Mouse (Mus musculus) intestine, embryonic 14.5 days (tissue): Measurements from ENCODE around the gene Ak9. TPM values are rescaled to one million over a fixed set of nuclear protein-coding genes. Genes with fewer than 3 reads are reported as not detected.
A peak's percentile ranks its signal among the peaks of the same experiment; 100 is the strongest.

Experiments used
- ATAC-seq: fragments of 200-750 bp; cut with Nextera tagmentation; replicated peaks from 2 replicates; pipeline ENCODE4 v1.8.0; 2017; ENCODE audit warnings: low read depth, moderate number of reproducible peaks, moderate TSS enrichment, moderate library complexity; ENCODE audit not compliant: low FRiP score, low TSS enrichment
- DNase-seq: peaks from one replicate; pipeline ENCODE4 v3.0.0-alpha.2; 2018; ENCODE audit warnings: low spot score
- H3K27ac ChIP-seq: fragments of 300-500 bp; sonication (generic); 2 replicates; pipeline ENCODE4 v1.5.1; 2014; ENCODE audit warnings: low read depth, mild to moderate bottlenecking, control low read depth
- H3K27me3 ChIP-seq: fragments of 300-500 bp; sonication (generic); replicated peaks from 2 replicates; pipeline ENCODE4 v1.6.1; 2014; ENCODE audit warnings: low read length, control low read depth; ENCODE audit not compliant: control insufficient read depth, insufficient read depth
- H3K36me3 ChIP-seq: fragments of 300-500 bp; sonication (generic); 2 replicates; pipeline ENCODE4 v1.6.1; 2014; ENCODE audit warnings: low read length, control low read depth; ENCODE audit not compliant: control insufficient read depth, insufficient read depth
- H3K4me1 ChIP-seq: fragments of 300-500 bp; sonication (generic); replicated peaks from 2 replicates; pipeline ENCODE4 v1.6.1; 2014; ENCODE audit warnings: low read length, control low read depth, mixed read lengths; ENCODE audit not compliant: control insufficient read depth, insufficient read depth
- H3K4me2 ChIP-seq: fragments of 300-500 bp; sonication (generic); 2 replicates; pipeline ENCODE4 v1.6.1; 2014; ENCODE audit warnings: low read length
- H3K4me3 ChIP-seq: fragments of 300-500 bp; sonication (generic); 2 replicates; pipeline ENCODE4 v1.5.1; 2014; ENCODE audit warnings: low read depth, low read length, control low read depth, mixed read lengths
- H3K9ac ChIP-seq: fragments of 300-500 bp; sonication (generic); 2 replicates; pipeline ENCODE4 v1.6.1; 2014; ENCODE audit warnings: mild to moderate bottlenecking, low read length
- H3K9me3 ChIP-seq: fragments of 300-500 bp; sonication (generic); 2 replicates; pipeline ENCODE4 v1.6.1; 2016; ENCODE audit warnings: low read length, control low read depth; ENCODE audit not compliant: control insufficient read depth
- WGBS: fragments of 180-500 bp; shearing (Covaris S2); extraction: QIAGEN DNeasy Blood & Tissue Kit; methylation state at CpG from one replicate; pipeline ENCODE4 v1.1.7; 2014; 5-methylcytosine and 5-hydroxymethylcytosine counted together
- polyA plus RNA-seq: library from polyadenylated mRNA; unstranded; fragments of >200 nt; fragmentation: Nextera tagmentation; extraction: Ambion mirVana; gene quantifications from 2 replicates; pipeline ENCODE4 v1.2.1, GENCODE M21; 2014

Gene Ak9
- polyA plus RNA-seq, 1 experiment from 2014 or later, result 0.03 TPM

- ATAC-seq (no peak), DNase-seq (no peak)
- H3K4me1 ChIP-seq, result 0 out of 2 replicates have a peak, but pooled peaks cover 3% of the 10 kb centered on the region
- no peak overlapping the region for H3K9ac ChIP-seq
- no peak overlapping the region for H3K4me3 ChIP-seq
- no peaks in the 10 kb centered on the region for H3K27me3 ChIP-seq
- H3K27ac ChIP-seq, result no peak overlapping the region
- peaks cover 6% of the 10 kb centered on the region for H3K36me3 ChIP-seq
- 92% methylated on average over 3 of the region's 3 CpGs for WGBS
- H3K9me3 ChIP-seq, result no peaks in the 10 kb centered on the region
- no peak overlapping the region for H3K4me2 ChIP-seq
These were observed 166.9 kb downstream of the Ak9 start for GRCm38 (mm10) chr10:41470693-41471092.

DNA sequence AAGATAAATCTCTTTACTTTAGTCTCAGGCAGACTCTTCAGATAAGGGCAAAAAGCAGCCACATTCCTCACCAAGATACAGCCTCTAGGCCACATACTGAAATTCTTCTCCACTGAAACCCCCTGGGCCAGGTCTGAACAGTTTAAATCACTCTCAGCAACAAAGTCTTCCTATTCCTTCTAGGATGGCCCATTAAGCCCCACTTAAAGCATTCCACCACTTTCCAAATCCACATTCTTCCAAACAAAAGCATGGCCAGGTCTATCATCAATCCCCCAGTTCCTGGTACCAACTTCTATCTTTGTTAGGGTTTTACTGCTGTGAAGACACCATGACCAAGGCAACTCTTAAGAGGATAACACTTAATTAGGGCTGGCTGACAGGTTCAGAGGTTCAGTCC, 168.8 kb downstream of the Ak9 start:
- Histone ChIP-seq H3K27ac (no peak overlapping the region), H3K27me3 (no peaks in the 10 kb centered on the region), H3K36me3 (no peaks in the 10 kb centered on the region), H3K9me3 (no peaks in the 10 kb centered on the region), H3K9ac (no peak overlapping the region), H3K4me3 (no peak overlapping the region), H3K4me1 (peaks cover 11% of the 10 kb centered on the region; the same call in 1 of the 2 replicates), H3K4me2 (no peak overlapping the region)
- no peak for ATAC-seq
- no peak for DNase-seq

GRCm38 (mm10) chr10:41472962-41473481, 169.2 kb downstream of the Ak9 start:
- Histone ChIP-seq H3K9me3 (no peaks in the 10 kb centered on the region), H3K27ac (no peak overlapping the region), H3K36me3 (no peaks in the 10 kb centered on the region), H3K9ac (no peak overlapping the region), H3K4me2 (no peak overlapping the region), H3K4me3 (no peak overlapping the region), H3K27me3 (no peaks in the 10 kb centered on the region), H3K4me1 (peaks cover 11% of the 10 kb centered on the region)
- 75% methylated on average over 5 of the region's 5 CpGs for WGBS
- DNase-seq (no peak), ATAC-seq (no peak)

DNA sequence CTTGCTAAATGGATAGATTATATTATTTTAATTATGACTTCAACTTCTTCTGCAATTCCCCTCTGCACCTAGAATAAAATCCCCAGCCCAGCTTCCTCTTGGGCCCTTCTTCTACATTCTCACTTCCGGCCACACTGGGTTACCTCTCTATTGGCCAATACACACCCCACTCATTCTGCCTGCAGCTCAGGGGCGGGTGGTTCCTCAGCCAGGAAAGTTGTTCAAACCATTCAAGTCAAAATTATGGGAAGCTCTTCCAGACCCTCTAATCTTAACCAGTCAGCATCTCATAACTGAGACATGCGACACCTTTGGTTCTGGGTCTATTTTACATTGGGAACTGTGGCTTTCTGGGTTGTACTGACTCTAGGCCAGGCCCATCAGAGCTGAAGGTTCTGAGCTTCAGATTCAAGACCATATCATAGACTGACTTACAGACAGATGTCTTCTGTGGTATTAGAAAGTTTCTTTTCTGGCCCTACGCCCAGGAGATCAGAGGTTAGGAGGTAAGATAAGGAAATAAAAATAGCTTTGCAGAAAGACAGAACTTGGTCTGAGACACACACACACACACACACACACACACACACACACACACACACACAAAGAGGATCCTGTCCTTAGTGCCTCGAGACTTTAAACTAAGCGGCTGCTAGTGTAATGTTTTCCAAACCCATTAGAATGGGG, 170.1 kb downstream of the Ak9 start:
- no peak for ATAC-seq
- Histone ChIP-seq H3K4me1 (peaks cover 11% of the 10 kb centered on the region), H3K4me3 (no peak overlapping the region), H3K9me3 (no peaks in the 10 kb centered on the region), H3K27me3 (no peaks in the 10 kb centered on the region), H3K27ac (no peak overlapping the region), H3K9ac (no peak overlapping the region), H3K4me2 (no peak overlapping the region), H3K36me3 (peaks cover under 1% of the 10 kb centered on the region; the same call in 1 of the 2 replicates)
- WGBS, result 72% methylated on average over 6 of the region's 6 CpGs
- no peak for DNase-seq

GRCm38 (mm10) chr10:41474981-41475391, 171.2 kb downstream of the Ak9 start:
- no peak overlapping the region for H3K9ac ChIP-seq
- peaks cover 11% of the 10 kb centered on the region for H3K4me1 ChIP-seq
- 61% methylated on average over 1 of the region's 1 CpGs for WGBS
- H3K36me3 ChIP-seq, result peaks cover 6% of the 10 kb centered on the region
- H3K9me3 ChIP-seq, result no peaks in the 10 kb centered on the region
- no peak overlapping the region for H3K4me3 ChIP-seq
- H3K4me2 ChIP-seq, result no peak overlapping the region
- ATAC-seq (no peak), DNase-seq (no peak)
- H3K27ac ChIP-seq, result no peak overlapping the region
- no peaks in the 10 kb centered on the region for H3K27me3 ChIP-seq

- Histone ChIP-seq H3K27me3 (no peaks in the 10 kb centered on the region), H3K4me2 (peak within 1 kb of the TSS; percentile 82)
- under 1% methylated on average over 35 of the region's 35 CpGs for WGBS
These were observed 172.6 kb downstream of the Ak9 start, which contains the start of gene Mical1 for GRCm38 (mm10) chr10:41476171-41477017. TSS of gene Mical1 (plus strand) at chr10:41476314.

GRCm38 (mm10) chr10:41477018-41477277, 173.2 kb downstream of the Ak9 start:
- Histone ChIP-seq H3K27me3 (no peaks in the 10 kb centered on the region), H3K27ac (peak overlapping the region; percentile 77), H3K4me3 (peak overlapping the region; percentile 64), H3K36me3 (peaks cover 18% of the 10 kb centered on the region), H3K9ac (peak overlapping the region; percentile 65), H3K4me2 (peak overlapping the region; percentile 82), H3K4me1 (peaks cover 11% of the 10 kb centered on the region), H3K9me3 (no peaks in the 10 kb centered on the region)
- no peak for ATAC-seq
- no peak for DNase-seq
- 0% methylated on average over 9 of the region's 9 CpGs for WGBS

More at GRCm38 (mm10) chr10:41476171-41477017, 172.6 kb downstream of the Ak9 start, which contains the start of gene Mical1:
- Histone ChIP-seq H3K9ac (peak within 1 kb of the TSS; percentile 65), H3K4me3 (peak within 1 kb of the TSS; percentile 64), H3K27ac (peak within 1 kb of the TSS; percentile 77), H3K4me1 (peaks cover 11% of the 10 kb centered on the region), H3K36me3 (peaks cover 13% of the 10 kb centered on the region), H3K9me3 (no peaks in the 10 kb centered on the region)
- DNase-seq, result peak; percentile 79
- peak; percentile 58 for ATAC-seq

DNA sequence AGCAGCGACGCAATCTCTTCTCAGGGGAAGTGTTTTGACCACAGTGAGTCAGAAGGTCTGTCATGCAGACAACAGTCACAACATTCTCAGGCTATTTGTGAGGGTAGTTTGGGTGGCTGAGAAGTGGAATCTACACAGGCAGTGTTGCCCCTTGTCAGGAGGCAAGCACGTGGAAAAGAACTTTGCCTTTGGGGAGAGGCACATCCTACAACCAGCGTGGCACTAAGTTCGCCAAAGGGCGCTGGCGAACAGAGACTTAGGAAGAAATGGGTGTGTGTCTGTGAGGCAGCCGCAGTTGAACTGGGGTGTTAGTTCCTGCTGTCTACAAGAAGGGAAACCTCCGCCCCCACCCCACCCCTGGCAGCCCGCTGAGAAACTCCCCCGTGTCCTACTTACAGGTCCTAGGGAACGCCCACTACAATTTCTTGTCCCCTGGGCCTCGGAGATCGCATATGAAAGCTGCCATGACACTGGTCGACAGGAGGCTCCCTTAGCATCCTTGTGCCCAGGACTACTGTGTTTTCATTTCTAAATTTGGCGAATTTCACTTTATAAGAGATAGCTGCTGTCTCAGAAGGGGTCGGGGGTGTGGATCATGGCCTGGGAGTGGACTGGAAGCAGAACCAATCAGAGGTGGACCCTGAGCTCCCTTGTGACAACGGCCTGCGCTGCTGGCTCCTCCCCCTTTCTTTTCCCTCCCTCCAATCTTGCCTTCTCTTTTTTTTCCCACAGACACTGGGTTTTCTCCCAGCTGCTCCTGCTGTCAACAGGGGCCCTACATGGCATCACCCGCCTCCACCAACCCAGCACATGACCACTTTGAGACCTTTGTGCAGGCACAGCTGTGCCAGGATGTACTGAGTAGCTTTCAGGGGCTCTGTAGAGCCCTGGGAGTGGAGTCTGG, 173.8 kb downstream of the Ak9 start:
- DNase-seq (peak; percentile 79), ATAC-seq (peak; percentile 54)
- H3K27ac ChIP-seq, result peak overlapping the region; percentile 77
- H3K9me3 ChIP-seq, result no peaks in the 10 kb centered on the region
- H3K9ac ChIP-seq, result peak overlapping the region; percentile 65
- peak overlapping the region; percentile 82 for H3K4me2 ChIP-seq
- H3K27me3 ChIP-seq, result no peaks in the 10 kb centered on the region
- H3K4me1 ChIP-seq, result peaks cover 11% of the 10 kb centered on the region
- peak overlapping the region; percentile 64 for H3K4me3 ChIP-seq
- H3K36me3 ChIP-seq, result peaks cover 23% of the 10 kb centered on the region
- 4% methylated on average over 20 of the region's 20 CpGs for WGBS
